Mouse (Mus musculus) thymus, postnatal 25 days (tissue): ENCODE results near the gene Cldn13.
"Not testable (repeated sequence)": the region's sequence is repeated elsewhere in the genome, so short reads cannot be mapped to it uniquely, and the experiment has no call there.

Experiments used
- DNase-seq: peaks from one replicate; pipeline ENCODE4 v3.0.0; 2022

The Cldn13 gene

GRCm38 (mm10) chr5:134915311-134915710 is at the start of gene Cldn13:
Gene Cldn13, minus strand, starts transcription at chr5:134915526.
- no peak for DNase-seq

- DNase-seq = not testable (repeated sequence)
Observed at GRCm38 (mm10) chr5:134964655-134965054, 49.3 kb upstream of the Cldn13 start.

GRCm38 (mm10) chr5:134963546-134963945 is 48.2 kb upstream of the Cldn13 start:
- no peak for DNase-seq

- no peak for DNase-seq
Observed at GRCm38 (mm10) chr5:134961519-134961918, 46.2 kb upstream of the Cldn13 start.

GRCm38 (mm10) chr5:134960430-134960829 is 45.1 kb upstream of the Cldn13 start:
- DNase-seq = peak; percentile 52

- no peak for DNase-seq
Observed at GRCm38 (mm10) chr5:134959114-134959513, 43.8 kb upstream of the Cldn13 start.

- DNase-seq = no peak
Observed at GRCm38 (mm10) chr5:134955491-134955890, 40.2 kb upstream of the Cldn13 start.

GRCm38 (mm10) chr5:134951053-134951884 is 35.9 kb upstream of the Cldn13 start:
- DNase-seq = peak; percentile 63

- no peak for DNase-seq
Observed at GRCm38 (mm10) chr5:134948085-134948439, 32.7 kb upstream of the Cldn13 start.

GRCm38 (mm10) chr5:134947420-134948084 is 32.2 kb upstream of the Cldn13 start:
- DNase-seq = peak; percentile 41

- DNase-seq = peak; percentile 82
Observed at GRCm38 (mm10) chr5:134946857-134947255, 31.5 kb upstream of the Cldn13 start, which contains the start of gene Cldn4. Gene Cldn4, minus strand, starts transcription at chr5:134946934.

- no peak for DNase-seq
Observed at GRCm38 (mm10) chr5:134946063-134946856, 30.9 kb upstream of the Cldn13 start.

- DNase-seq = no peak
Observed at GRCm38 (mm10) chr5:134945266-134945959, 30.1 kb upstream of the Cldn13 start.

- no peak for DNase-seq
Observed at GRCm38 (mm10) chr5:134944179-134944578, 28.9 kb upstream of the Cldn13 start.

GRCm38 (mm10) chr5:134942740-134943139 is 27.4 kb upstream of the Cldn13 start:
- no peak for DNase-seq

GRCm38 (mm10) chr5:134941472-134942209 is 26.3 kb upstream of the Cldn13 start:
- DNase-seq = peak; percentile 69

GRCm38 (mm10) chr5:134939554-134939953 is 24.2 kb upstream of the Cldn13 start:
- not testable (repeated sequence) for DNase-seq

GRCm38 (mm10) chr5:134939069-134939468 is 23.7 kb upstream of the Cldn13 start:
- no peak for DNase-seq

GRCm38 (mm10) chr5:134936626-134937185 is 21.4 kb upstream of the Cldn13 start:
- no peak for DNase-seq

GRCm38 (mm10) chr5:134936051-134936450 is 20.7 kb upstream of the Cldn13 start:
- no peak for DNase-seq

- no peak for DNase-seq
Observed at GRCm38 (mm10) chr5:134934666-134935065, 19.3 kb upstream of the Cldn13 start.

- not testable (repeated sequence) for DNase-seq
Observed at GRCm38 (mm10) chr5:134933686-134934085, 18.4 kb upstream of the Cldn13 start.
